Comparison of ENCODE assay signal across 19 mouse cellular contexts in genomic region chr6:143445834-143446552, GRCm38 (mm10).
DNase-seq lines count a peak whose midpoint lies in the region; ATAC-seq lines count a peak whose summit lies in the region.
"Had no signal": no experiment of that assay in that cellular context is flagged by ENCODE, and none has a peak within 500 bp of the region (broad histone marks: within the 10 kb centered on the region; RNA-seq: fewer than 3 reads in every experiment).

No protein-coding gene starts in this region.

- peak; percentile 63 for DNase-seq in retina, postnatal 1 day
- DNase-seq in frontal cortex, postnatal 25 days (ENCODE audit: low spot score in 2 of 2), result no peak
- DNase-seq in ovary, postnatal 36 days (ENCODE audit: low spot score), result no peak
- DNase-seq: adrenal gland, adult 8-10 months; adrenal gland, postnatal 14 days; adrenal gland, postnatal 36 days; cerebellum, adult 11-12 months; cerebellum, adult 2 months; cerebellum, adult 9-10 months; cerebellum, postnatal 10 days; cerebellum, postnatal 25 days; embryo, embryonic 11 days; forebrain, postnatal 0 days had no signal

- peak; percentile 53 for ATAC-seq in common myeloid progenitor, adult 5-6 weeks (replicated peaks; ENCODE audit: low read depth, poor library complexity, severe bottlenecking)
- ATAC-seq in granulocyte monocyte progenitor cell, adult 5-6 weeks (replicated peaks; ENCODE audit: poor library complexity, severe bottlenecking), result peak; percentile 52
- ATAC-seq in megakaryocyte progenitor cell, adult 5-6 weeks (replicated peaks; ENCODE audit: poor library complexity), result peak; percentile 56
- ATAC-seq in activated CD4-positive, CD25-positive, alpha-beta regulatory T cell, adult 4 months, result no peak
- ATAC-seq: forebrain, embryonic 13.5 days; forebrain, embryonic 15.5 days; forebrain, postnatal 0 days had no signal
